Mouse (Mus musculus) limb, embryonic 14.5 days (tissue): ENCODE measurements around the gene Ndufaf8. TPM values are rescaled to one million over a fixed set of nuclear protein-coding genes. Genes with fewer than 3 reads are reported as not detected.

ENCODE experiments used
- ATAC-seq: fragments of 200-750 bp; cut with Nextera tagmentation; 2 replicates; pipeline ENCODE4 v1.8.0; 2017; ENCODE audit warnings: low read depth, moderate number of reproducible peaks, moderate TSS enrichment; ENCODE audit not compliant: low FRiP score
- DNase-seq: peaks from one replicate; pipeline ENCODE4 v3.0.0-alpha.2; 2015; ENCODE audit warnings: low spot score
- H3K27ac ChIP-seq: fragments of 300-500 bp; sonication (generic); replicated peaks from 2 replicates; pipeline ENCODE4 v1.5.1; 2014; ENCODE audit warnings: low read depth, mild to moderate bottlenecking, low read length, moderate library complexity, mixed read lengths
- H3K27me3 ChIP-seq: fragments of 300-500 bp; sonication (generic); 2 replicates; pipeline ENCODE4 v1.6.1; 2014; ENCODE audit warnings: low read length, mixed read lengths; ENCODE audit not compliant: control insufficient read depth, insufficient read depth
- H3K36me3 ChIP-seq: fragments of 300-500 bp; sonication (generic); 2 replicates; pipeline ENCODE4 v1.6.1; 2014; ENCODE audit warnings: mild to moderate bottlenecking, low read length, moderate library complexity, mixed read lengths; ENCODE audit not compliant: control insufficient read depth, insufficient read depth
- H3K4me1 ChIP-seq: fragments of 300-500 bp; sonication (generic); 2 replicates; pipeline ENCODE4 v1.6.1; 2014; ENCODE audit warnings: antibody characterized with exemption, low read length, mixed read lengths; ENCODE audit not compliant: control insufficient read depth, insufficient read depth
- H3K4me2 ChIP-seq: fragments of 300-500 bp; sonication (generic); replicated peaks from 2 replicates; pipeline ENCODE4 v1.6.1; 2014; ENCODE audit warnings: low read depth, mild to moderate bottlenecking, low read length, moderate library complexity; ENCODE audit not compliant: severe bottlenecking
- H3K4me3 ChIP-seq: fragments of 300-500 bp; sonication (generic); replicated peaks from 2 replicates; pipeline ENCODE4 v1.5.1; 2014; ENCODE audit warnings: low read length
- H3K9ac ChIP-seq: fragments of 300-500 bp; sonication (generic); 2 replicates; pipeline ENCODE4 v1.6.1; 2014; ENCODE audit warnings: mild to moderate bottlenecking, low read depth, low read length, moderate library complexity; ENCODE audit not compliant: severe bottlenecking
- H3K9me3 ChIP-seq: fragments of 300-500 bp; sonication (generic); 2 replicates; pipeline ENCODE4 v1.6.1; 2016; ENCODE audit warnings: low read length; ENCODE audit not compliant: control insufficient read depth
- POLR2A ChIP-seq: fragments of 200-500 bp; IDR thresholded peaks from 2 replicates; pipeline ENCODE4 v1.8.0; 2012; ENCODE audit warnings: inconsistent platforms, mild to moderate bottlenecking, moderate library complexity, borderline replicate concordance; ENCODE audit not compliant: insufficient read depth, insufficient read length; ENCODE audit errors: extremely low read depth
- WGBS: fragments of 180-500 bp; shearing (Covaris S2); extraction: QIAGEN DNeasy Blood & Tissue Kit; methylation state at CpG from one replicate; pipeline ENCODE4 v1.1.7; 2014; 5-methylcytosine and 5-hydroxymethylcytosine counted together
- polyA plus RNA-seq, 2 experiments: library from polyadenylated mRNA; depleted of rRNA in 1 of 2; stranded (reverse) in 1 of 2; unstranded in 1 of 2; fragments of >200 nt; fragmentation: Nextera tagmentation in 1 of 2; extraction: Ambion mirVana in 1 of 2; gene quantifications; 2 replicates each; pipeline versions ENCODE4 v1.2.1 to v1.2.3; 2012 to 2014

The Ndufaf8 gene
- polyA plus RNA-seq, 2 experiments = 40.0 to 81.2 TPM

- no peak for ATAC-seq
- TF ChIP-seq POLR2A = no peak
- WGBS = 93% methylated on average over 9 of the region's 9 CpGs
- H3K4me2 ChIP-seq = no peak overlapping the region
- no peak overlapping the region for H3K4me3 ChIP-seq
- no peaks in the 10 kb centered on the region for H3K9me3 ChIP-seq
- peaks cover 51% of the 10 kb centered on the region for H3K36me3 ChIP-seq
- H3K27ac ChIP-seq = no peak overlapping the region
- H3K9ac ChIP-seq = no peak overlapping the region
- H3K4me1 ChIP-seq = no peaks in the 10 kb centered on the region
- no peak for DNase-seq
- no peaks in the 10 kb centered on the region for H3K27me3 ChIP-seq
Measured at GRCm38 (mm10) chr11:120134847-120135530, 36.3 kb downstream of the Ndufaf8 start.

GRCm38 (mm10) chr11:120136195-120136594 is 37.5 kb downstream of the Ndufaf8 start:
- H3K27me3 ChIP-seq = no peaks in the 10 kb centered on the region
- no peaks in the 10 kb centered on the region for H3K4me1 ChIP-seq
- no peak overlapping the region for H3K4me2 ChIP-seq
- no peaks in the 10 kb centered on the region for H3K9me3 ChIP-seq
- no peak overlapping the region for H3K9ac ChIP-seq
- no peak for ATAC-seq
- TF ChIP-seq POLR2A = no peak
- H3K4me3 ChIP-seq = no peak overlapping the region
- no peak for DNase-seq
- no peak overlapping the region for H3K27ac ChIP-seq
- 85% methylated on average over 8 of the region's 8 CpGs for WGBS
- H3K36me3 ChIP-seq = peaks cover 48% of the 10 kb centered on the region

GRCm38 (mm10) chr11:120136796-120137624 is 38.3 kb downstream of the Ndufaf8 start:
- DNase-seq (no peak), ATAC-seq (no peak)
- no peak for TF ChIP-seq POLR2A
- Histone ChIP-seq H3K27me3 (no peaks in the 10 kb centered on the region), H3K27ac (no peak overlapping the region), H3K36me3 (peaks cover 44% of the 10 kb centered on the region), H3K9ac (no peak overlapping the region), H3K4me1 (no peaks in the 10 kb centered on the region), H3K9me3 (no peaks in the 10 kb centered on the region), H3K4me2 (no peak overlapping the region), H3K4me3 (no peak overlapping the region)
- 81% methylated on average over 23 of the region's 23 CpGs for WGBS

- H3K9ac ChIP-seq = no peak overlapping the region
- no peaks in the 10 kb centered on the region for H3K9me3 ChIP-seq
- WGBS = 48% methylated on average over 5 of the region's 5 CpGs
- no peak for TF ChIP-seq POLR2A
- no peak overlapping the region for H3K4me3 ChIP-seq
- no peak for ATAC-seq
- H3K4me2 ChIP-seq = no peak overlapping the region
- H3K27ac ChIP-seq = no peak overlapping the region
- no peak for DNase-seq
- no peaks in the 10 kb centered on the region for H3K4me1 ChIP-seq
- H3K27me3 ChIP-seq = no peaks in the 10 kb centered on the region
- peaks cover 38% of the 10 kb centered on the region for H3K36me3 ChIP-seq
Measured at GRCm38 (mm10) chr11:120137625-120138004, 38.9 kb downstream of the Ndufaf8 start.

- H3K27me3 ChIP-seq = no peaks in the 10 kb centered on the region
- no peak overlapping the region for H3K4me3 ChIP-seq
- H3K27ac ChIP-seq = no peak overlapping the region
- no peak for DNase-seq
- H3K9me3 ChIP-seq = no peaks in the 10 kb centered on the region
- no peak for ATAC-seq
- peaks cover 24% of the 10 kb centered on the region for H3K36me3 ChIP-seq
- no peaks in the 10 kb centered on the region for H3K4me1 ChIP-seq
- WGBS = 85% methylated on average over 10 of the region's 10 CpGs
- H3K9ac ChIP-seq = no peak overlapping the region
- TF ChIP-seq POLR2A = no peak
- no peak overlapping the region for H3K4me2 ChIP-seq
Measured at GRCm38 (mm10) chr11:120139309-120139731, 40.6 kb downstream of the Ndufaf8 start.
